9 mouse cellular contexts compared by ENCODE assay signal in genomic region chr7:24587330-24588105, GRCm38 (mm10). TPM values are rescaled to one million over a fixed set of nuclear protein-coding genes. Genes with fewer than 3 reads are reported as not detected.
DNase-seq lines count a peak whose midpoint lies in the region; ATAC-seq and TF ChIP-seq lines count a peak whose summit lies in the region.
"Had no signal": no experiment of that assay in that cellular context is flagged by ENCODE, and none has a peak within 500 bp of the region (broad histone marks: within the 10 kb centered on the region; RNA-seq: fewer than 3 reads in every experiment).

Gene Ethe1 (plus strand): TSS chr7:24587543.
Gene Zfp575 (minus strand): TSS chr7:24587641.

- H3K27ac ChIP-seq in hindbrain, embryonic 15.5 days (replicated peaks) = peak within 1 kb of the TSS; percentile 66
- peak within 1 kb of the TSS; percentile 71 for H3K27ac ChIP-seq in midbrain, postnatal 0 days (ENCODE audit: low read depth, low read length)
- H3K27ac ChIP-seq: macrophage had no signal

- ATAC-seq in cerebellum, adult (ENCODE audit: insufficient number of reproducible peaks, low FRiP score, low TSS enrichment) = peak; percentile 31; the same call in 1 of the 2 replicates
- ATAC-seq in hindbrain, embryonic 15.5 days (ENCODE audit: low FRiP score, low read depth) = peak; percentile 80
- peak; percentile 83 for ATAC-seq in midbrain, postnatal 0 days (ENCODE audit: low FRiP score)

- peaks cover 18% of the 10 kb centered on the region for H3K4me1 ChIP-seq in hindbrain, embryonic 15.5 days (replicated peaks)
- H3K4me1 ChIP-seq in midbrain, postnatal 0 days (ENCODE audit: insufficient read depth, low read length) = no peaks in the 10 kb centered on the region

- peaks cover 19% of the 10 kb centered on the region for H3K27me3 ChIP-seq in hindbrain, embryonic 15.5 days
- no peaks in the 10 kb centered on the region for H3K27me3 ChIP-seq in midbrain, postnatal 0 days (ENCODE audit: insufficient read depth, low read length)

- 6% methylated on average over 30 of the region's 30 CpGs for WGBS in hindbrain, embryonic 15.5 days
- WGBS in midbrain, postnatal 0 days = 5% methylated on average over 30 of the region's 30 CpGs

- no peaks in the 10 kb centered on the region for H3K36me3 ChIP-seq in hindbrain, embryonic 15.5 days
- 0 out of 2 replicates have a peak, but pooled peaks cover 3% of the 10 kb centered on the region for H3K36me3 ChIP-seq in midbrain, postnatal 0 days (ENCODE audit: insufficient read depth, low read length)

- H3K9me3 ChIP-seq in hindbrain, embryonic 15.5 days = no peaks in the 10 kb centered on the region
- no peaks in the 10 kb centered on the region for H3K9me3 ChIP-seq in midbrain, postnatal 0 days (ENCODE audit: low read length)

- TF ChIP-seq CTCF in midbrain, postnatal 0 days (IDR thresholded peaks at IDR 0.05) = no peak

- H3K4me3 ChIP-seq in hindbrain, embryonic 15.5 days = peak within 1 kb of the TSS; percentile 54
- peak within 1 kb of the TSS; percentile 64 for H3K4me3 ChIP-seq in midbrain, postnatal 0 days (ENCODE audit: low read depth, low read length)

- intact Hi-C loops in left cerebral cortex, postnatal 4 days (cut with DNase I) = no loop called here

- H3K9ac ChIP-seq in hindbrain, embryonic 15.5 days = peak within 1 kb of the TSS; percentile 83
- H3K9ac ChIP-seq in midbrain, postnatal 0 days (replicated peaks; ENCODE audit: low read length, poor library complexity, severe bottlenecking) = peak within 1 kb of the TSS; percentile 90

- DNase-seq in cerebellum, adult 9-10 months = no peak
- peak; percentile 49 for DNase-seq in cerebellum, adult 9-11 months
- peak; percentile 50 to 89 for DNase-seq in frontal cortex, adult 2 months (ENCODE audit: extremely low spot score in 1 of 2, low spot score in 1 of 2)
- peak; percentile 88 for DNase-seq in left cerebral cortex, postnatal 4 days
- peak; percentile 84 for DNase-seq in midbrain, postnatal 0 days (ENCODE audit: low spot score)
- peak; percentile 81 for DNase-seq in testis, postnatal 10 days (ENCODE audit: low spot score)

- H3K4me2 ChIP-seq in hindbrain, embryonic 15.5 days = peak within 1 kb of the TSS; percentile 60
- H3K4me2 ChIP-seq in midbrain, postnatal 0 days (ENCODE audit: low read depth, low read length, poor library complexity, severe bottlenecking) = peak within 1 kb of the TSS; percentile 66

RNA-seq across cellular contexts. Expression of gene Ethe1, which starts in this region (rescaled TPM):
- 14.9 and 17.2 TPM in 2 replicates for polyA plus RNA-seq in frontal cortex, adult 2 months (2012; rRNA removed)
- 27.4 and 27.5 TPM in 2 replicates for polyA plus RNA-seq in hindbrain, embryonic 15.5 days (2015; fragmentation: Nextera tagmentation; extraction: Ambion mirVana)
- total RNA-seq in left cerebral cortex, postnatal 4 days (2021) = 10 to 100 TPM; 16.1 to 17.5 TPM
- 32.2 and 33.4 TPM in 2 replicates for total RNA-seq in midbrain, postnatal 0 days (2014; rRNA removed)
- polyA plus RNA-seq in midbrain, postnatal 0 days (2015; fragmentation: Nextera tagmentation; extraction: Ambion mirVana) = 31.3 and 31.6 TPM in 2 replicates

RNA-seq across cellular contexts. Expression of gene Zfp575, which starts in this region (rescaled TPM):
- polyA plus RNA-seq in frontal cortex, adult 2 months (2012; rRNA removed) = 6.7 and 7.7 TPM in 2 replicates
- polyA plus RNA-seq in hindbrain, embryonic 15.5 days (2015; fragmentation: Nextera tagmentation; extraction: Ambion mirVana) = 14.8 and 19.7 TPM in 2 replicates
- total RNA-seq in left cerebral cortex, postnatal 4 days (2021) = 10 to 100 TPM; 11.7 to 13.0 TPM
- total RNA-seq in midbrain, postnatal 0 days (2014; rRNA removed) = 2.3 and 3.2 TPM in 2 replicates
- 28.3 and 29.5 TPM in 2 replicates for polyA plus RNA-seq in midbrain, postnatal 0 days (2015; fragmentation: Nextera tagmentation; extraction: Ambion mirVana)

Comparison
In these comparisons a context has a peak if more than half of its experiments do, and no peak if none do; other contexts are left out.
1. ATAC-seq: peak in every context shown above with its lines; median percentile 83 in midbrain, postnatal 0 days; 80 in hindbrain, embryonic 15.5 days; 31 in cerebellum, adult.